Mouse (Mus musculus) brain, embryonic 18.5 days (tissue): ENCODE results near the gene Gfpt1.
"Not testable (repeated sequence)": the region's sequence is repeated elsewhere in the genome, so short reads cannot be mapped to it uniquely, and the experiment has no call there.

Experiments used
- DNase-seq: peaks from one replicate; pipeline ENCODE4 v3.0.0-alpha.2; 2012; ENCODE audit warnings: low read depth, low spot score

Gene Gfpt1

GRCm38 (mm10) chr6:87041431-87041830 lies 1.2 kb upstream of the Gfpt1 start:
- DNase-seq: no peak

- DNase-seq: no peak
These were observed 676 bp upstream of the Gfpt1 start for GRCm38 (mm10) chr6:87042004-87042336.

GRCm38 (mm10) chr6:87043131-87043516 lies 478 bp downstream of the Gfpt1 start:
- no peak for DNase-seq

- no peak for DNase-seq
These were observed 2.2 kb downstream of the Gfpt1 start for GRCm38 (mm10) chr6:87044895-87045294.

- no peak for DNase-seq
These were observed 2.9 kb downstream of the Gfpt1 start for GRCm38 (mm10) chr6:87045507-87045906.

- not testable (repeated sequence) for DNase-seq
These were observed 6.1 kb downstream of the Gfpt1 start for GRCm38 (mm10) chr6:87048712-87049111.

GRCm38 (mm10) chr6:87051886-87052425 lies 9.3 kb downstream of the Gfpt1 start:
- DNase-seq: no peak

- DNase-seq: no peak
These were observed 11.5 kb downstream of the Gfpt1 start for GRCm38 (mm10) chr6:87054193-87054592.

GRCm38 (mm10) chr6:87059754-87060153 lies 17.1 kb downstream of the Gfpt1 start:
- no peak for DNase-seq

- DNase-seq: no peak
These were observed 20.9 kb downstream of the Gfpt1 start for GRCm38 (mm10) chr6:87063586-87063985.

GRCm38 (mm10) chr6:87068209-87068608 lies 25.6 kb downstream of the Gfpt1 start:
- no peak for DNase-seq

- no peak for DNase-seq
These were observed 26.7 kb downstream of the Gfpt1 start for GRCm38 (mm10) chr6:87069195-87069900.

GRCm38 (mm10) chr6:87070641-87071040 lies 28.0 kb downstream of the Gfpt1 start:
- DNase-seq: no peak

GRCm38 (mm10) chr6:87072759-87073158 lies 30.1 kb downstream of the Gfpt1 start:
- no peak for DNase-seq

GRCm38 (mm10) chr6:87075092-87075685 lies 32.5 kb downstream of the Gfpt1 start:
- DNase-seq: no peak

GRCm38 (mm10) chr6:87079457-87079856 lies 36.8 kb downstream of the Gfpt1 start:
- DNase-seq: no peak

GRCm38 (mm10) chr6:87085026-87085425 lies 42.4 kb downstream of the Gfpt1 start:
- no peak for DNase-seq

- no peak for DNase-seq
These were observed 45.7 kb downstream of the Gfpt1 start for GRCm38 (mm10) chr6:87088356-87088755.

GRCm38 (mm10) chr6:87090877-87091276 lies 48.2 kb downstream of the Gfpt1 start:
- DNase-seq: no peak

- DNase-seq: no peak
These were observed 49.8 kb downstream of the Gfpt1 start for GRCm38 (mm10) chr6:87092476-87092875.

GRCm38 (mm10) chr6:87093631-87094030 lies 51.0 kb downstream of the Gfpt1 start:
- DNase-seq: not testable (repeated sequence)

- DNase-seq: no peak
These were observed 56.6 kb downstream of the Gfpt1 start for GRCm38 (mm10) chr6:87099261-87099660.

- DNase-seq: no peak
These were observed 57.1 kb downstream of the Gfpt1 start for GRCm38 (mm10) chr6:87099671-87100296.
